Mouse (Mus musculus): Measurements from ENCODE around the gene Ttc22.

Gene Ttc22

DNA sequence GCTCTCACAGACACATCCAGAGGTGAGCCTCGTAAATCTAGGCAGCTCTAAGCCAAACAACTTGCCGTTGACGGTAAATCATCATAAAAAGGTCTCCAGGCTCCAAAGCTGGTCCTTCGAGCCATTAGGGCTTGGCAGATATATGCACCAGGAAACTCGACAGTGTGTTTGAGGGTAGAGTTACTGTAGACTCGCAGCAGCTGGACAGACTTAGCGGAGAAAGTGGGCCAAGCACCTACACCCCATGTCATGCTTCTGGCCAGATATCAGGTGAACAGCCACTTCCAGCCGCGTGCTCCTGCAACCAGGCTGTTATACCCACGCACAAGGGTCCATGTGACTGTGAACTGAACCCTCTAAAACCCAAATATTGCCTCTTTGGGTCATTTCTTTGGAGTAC, 33.4 kb downstream of the Ttc22 start:
- DNase-seq (ENCODE audit: low read depth, low spot score), result no peak

GRCm38 (mm10) chr4:106663956-106664470, 41.8 kb downstream of the Ttc22 start:
- DNase-seq (ENCODE audit: low read depth, low spot score), result no peak

DNA sequence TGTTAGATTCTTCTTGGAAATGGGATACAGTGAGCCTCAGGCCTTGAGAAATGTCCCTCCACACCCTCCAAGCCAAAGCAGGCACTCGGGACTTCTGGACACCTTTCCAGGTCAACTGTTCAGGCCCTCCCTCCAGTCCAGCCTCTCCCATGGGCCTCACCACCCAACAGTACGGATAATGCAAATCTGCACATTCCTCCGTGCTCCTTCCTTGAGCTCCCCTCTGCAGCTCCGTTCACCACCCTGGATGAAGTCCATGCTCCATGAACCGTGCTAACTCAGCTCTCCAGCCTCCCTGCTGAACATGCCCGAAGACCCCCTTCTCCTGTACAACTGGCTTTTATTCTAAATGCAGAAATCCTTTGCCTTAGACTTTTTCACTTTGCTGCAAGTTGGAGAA, 42.5 kb downstream of the Ttc22 start:
- DNase-seq (ENCODE audit: low read depth, low spot score), result no peak

DNA sequence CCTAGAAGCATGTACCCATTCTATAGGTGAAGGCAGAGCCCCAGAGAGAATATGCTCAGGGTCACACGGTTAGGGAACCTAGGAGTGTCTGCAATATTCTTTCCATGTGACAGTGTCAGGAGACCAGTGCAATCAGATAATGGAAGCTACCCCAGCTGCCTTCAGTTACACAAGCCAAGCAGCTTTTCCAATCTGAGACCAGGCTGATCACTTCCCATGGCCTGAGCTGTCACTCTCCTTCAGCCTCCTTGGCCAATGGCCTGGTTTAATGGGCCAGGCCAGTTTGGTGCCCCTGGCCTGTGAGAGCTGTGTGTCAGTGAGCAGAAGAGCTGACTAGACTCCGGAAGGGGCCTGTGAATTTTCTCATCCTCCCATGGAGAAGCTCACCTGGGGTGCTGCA, 43.0 kb downstream of the Ttc22 start:
- DNase-seq (ENCODE audit: low read depth, low spot score), result no peak

DNA sequence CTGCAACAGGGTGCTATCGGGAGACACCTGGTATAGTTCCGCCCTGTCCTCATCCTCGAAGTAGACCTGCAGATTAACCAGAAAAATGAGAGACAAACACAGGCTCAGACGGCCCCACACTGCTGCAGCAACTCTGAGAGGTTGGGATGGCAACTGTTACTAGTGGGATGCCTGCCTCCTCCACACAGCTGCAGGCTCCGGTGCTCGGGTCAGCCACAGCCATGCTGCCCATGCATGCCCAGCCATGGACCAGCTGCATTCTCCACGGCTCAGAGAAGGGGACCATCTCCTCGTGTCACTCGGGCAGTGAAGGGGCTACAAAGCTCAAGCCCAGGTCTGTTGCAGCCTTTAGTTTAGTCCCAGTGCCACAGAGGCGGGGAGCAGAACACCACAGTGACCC, 43.4 kb downstream of the Ttc22 start:
- no peak for DNase-seq (ENCODE audit: low read depth, low spot score)

DNA sequence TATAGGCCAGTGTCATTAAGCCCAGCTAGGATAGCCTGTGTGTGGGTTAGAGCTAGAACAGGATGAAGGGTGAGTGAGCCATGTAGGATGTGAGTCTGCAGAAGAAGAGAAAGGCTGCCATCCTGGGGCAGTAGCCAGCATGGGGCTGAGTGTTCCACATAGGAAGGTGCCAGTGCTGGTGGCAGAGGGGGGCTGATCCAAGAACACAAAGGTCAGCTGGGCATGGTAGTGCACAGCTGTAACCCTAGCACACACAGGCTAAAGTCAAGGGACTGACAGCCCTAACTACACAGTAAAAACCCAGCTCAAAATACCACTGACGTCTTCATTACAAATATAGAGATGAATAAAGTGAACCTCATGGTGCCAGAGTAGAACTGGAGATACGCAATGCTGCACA, 44.3 kb downstream of the Ttc22 start:
- no peak for DNase-seq (ENCODE audit: low read depth, low spot score)

GRCm38 (mm10) chr4:106676749-106677148, 54.5 kb downstream of the Ttc22 start:
- DNase-seq (ENCODE audit: low read depth, low spot score), result no peak

- peak; percentile 95 for DNase-seq (ENCODE audit: low read depth, low spot score)
These were observed 56.3 kb downstream of the Ttc22 start, which contains the start of gene Ttc4 for GRCm38 (mm10) chr4:106678442-106679118. Ttc4 (minus strand) TSS chr4:106678944.

GRCm38 (mm10) chr4:106679152-106679551, 56.9 kb downstream of the Ttc22 start:
- no peak for DNase-seq (ENCODE audit: low read depth, low spot score)

DNA sequence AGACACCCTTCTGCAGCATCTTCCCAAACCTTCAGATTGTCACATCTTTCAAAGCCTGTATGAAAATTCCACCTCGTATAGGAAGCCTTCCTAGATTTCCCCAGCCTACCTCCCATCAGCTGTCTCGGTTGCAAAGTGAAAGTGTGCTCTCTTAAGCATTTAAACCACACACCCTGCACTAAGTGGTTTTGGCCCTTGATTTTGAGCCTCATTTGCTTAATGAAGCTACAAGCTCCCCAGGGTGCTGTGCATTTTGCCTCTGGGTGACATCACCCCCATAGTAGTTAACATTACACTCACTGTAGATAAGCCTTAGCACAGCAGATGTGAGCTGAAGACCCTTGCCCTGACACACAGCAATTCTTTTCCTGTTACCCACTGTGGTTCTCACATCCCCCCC, 58.7 kb downstream of the Ttc22 start:
- no peak for DNase-seq (ENCODE audit: low read depth, low spot score)

DNA sequence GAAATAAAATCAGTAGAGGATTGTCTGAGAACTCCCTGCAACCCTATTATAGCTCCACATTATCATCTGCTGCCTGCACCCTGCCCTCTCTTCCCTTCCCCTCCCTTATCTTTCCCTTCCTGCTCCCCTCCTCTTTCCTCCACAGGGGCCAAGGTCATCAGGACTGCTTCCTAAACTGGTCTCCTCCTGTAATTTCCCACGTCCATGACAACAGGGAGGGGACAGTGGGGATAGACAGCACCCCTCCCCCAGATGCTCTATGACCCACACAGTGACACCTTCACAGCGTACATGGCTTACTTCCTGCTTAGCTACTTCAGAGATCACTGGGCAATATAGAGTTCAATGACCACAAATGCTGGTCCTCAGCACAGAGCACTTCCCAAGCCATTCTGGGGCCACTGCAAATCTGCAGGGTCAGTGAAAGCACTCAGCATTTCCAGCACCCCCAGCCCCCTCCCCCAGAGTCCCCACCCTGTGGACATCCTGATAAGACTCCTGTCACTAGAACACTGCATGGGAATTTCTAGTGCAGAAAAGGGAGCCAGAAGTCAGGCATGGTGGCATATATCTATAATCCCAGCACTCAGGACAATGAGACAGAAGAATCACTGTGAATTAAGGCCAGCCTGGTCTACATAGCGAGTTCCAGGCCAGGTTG, 66.5 kb downstream of the Ttc22 start:
- DNase-seq (ENCODE audit: low read depth, low spot score), result no peak

Measured in ES-CJ7 (cell line).